Mouse (Mus musculus) kidney, adult 2 months (tissue): Measurements from ENCODE around the gene Nlrp1b.

Experiments
- CTCF ChIP-seq: fragments of 200-500 bp; conservative IDR thresholded peaks from 2 replicates; pipeline ENCODE4 v1.5.1; 2011; ENCODE audit warnings: low read depth, mild to moderate bottlenecking, control low read depth, low read length, moderate library complexity, mixed read lengths; ENCODE audit not compliant: insufficient read depth, insufficient read length
- POLR2A ChIP-seq: fragments of 200-500 bp; IDR thresholded peaks from one replicate; pipeline ENCODE4 v1.6.1; 2011; ENCODE audit warnings: low read depth, low read length, control low read depth

DNA sequence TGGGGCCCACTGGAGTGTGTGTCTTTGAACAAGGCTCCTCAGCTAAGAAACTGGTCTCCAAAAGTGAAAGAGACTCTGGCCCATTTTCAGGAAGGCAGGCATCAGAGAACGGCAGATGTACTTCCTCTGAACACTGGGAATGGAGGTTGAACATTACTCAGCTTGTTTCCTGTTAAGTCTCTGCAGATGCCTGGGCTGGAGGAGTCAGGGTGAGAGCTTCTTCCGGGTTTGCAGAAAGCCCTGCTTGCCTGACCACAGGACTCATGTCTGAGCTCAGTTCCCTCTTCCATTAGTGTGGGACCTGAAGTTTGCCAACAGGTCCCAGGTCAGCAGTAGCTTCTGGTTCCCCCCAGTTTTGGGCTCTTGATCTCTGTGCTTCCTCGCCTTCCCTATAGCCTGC, 85.9 kb downstream of the Nlrp1b start, which contains the start of gene Nlrp1a:
- TF ChIP-seq POLR2A (no peak), CTCF (no peak)
